Mouse (Mus musculus): Measurements from ENCODE around the gene Fam168b. TPM values are rescaled to one million over a fixed set of nuclear protein-coding genes. Genes with fewer than 3 reads are reported as not detected.

Fam168b gene
- total RNA-seq, 2 experiments from 2014 or later: 203 to 226 TPM

GRCm38 (mm10) chr1:34852116-34852878 is 9.4 kb upstream of the Fam168b start:
- no peak for DNase-seq (ENCODE audit: low spot score in 2 of 2)

GRCm38 (mm10) chr1:34851562-34851961 is 8.7 kb upstream of the Fam168b start:
- DNase-seq (ENCODE audit: low spot score in 2 of 2): no peak

GRCm38 (mm10) chr1:34850343-34851136 is 7.7 kb upstream of the Fam168b start:
- DNase-seq (ENCODE audit: low spot score in 2 of 2): no peak

DNA sequence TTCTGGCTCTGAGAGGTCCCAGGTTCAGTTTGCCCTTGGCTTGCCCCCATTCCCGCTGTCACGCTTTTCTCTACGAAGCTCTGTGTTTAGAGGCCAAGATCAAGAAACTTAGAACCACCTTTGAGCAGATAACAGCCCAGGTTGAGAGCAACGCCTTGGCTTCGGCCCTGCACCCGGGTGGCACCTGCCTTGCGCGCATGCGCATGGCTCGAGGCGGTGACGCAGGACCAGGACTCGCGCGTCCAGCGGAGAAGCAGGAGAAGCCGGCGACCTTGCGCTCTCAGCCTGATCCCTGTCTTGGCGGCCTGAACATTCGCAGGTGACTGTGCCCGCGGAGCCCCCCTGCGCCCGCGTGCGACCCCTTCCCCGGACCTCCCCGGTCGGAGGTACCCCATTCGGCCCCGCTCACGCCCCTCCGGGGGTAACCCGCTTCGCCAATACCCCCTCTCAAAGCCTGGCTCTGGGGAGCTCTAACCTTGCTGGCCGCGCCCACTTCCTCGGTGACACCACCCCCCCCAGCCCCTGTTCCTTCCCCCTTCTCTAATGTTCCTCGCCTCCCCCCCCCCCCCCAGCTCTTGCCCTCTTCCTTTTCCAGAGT is 7.0 kb upstream of the Fam168b start, which contains the start of gene Plekhb2:
TSS of gene Plekhb2 (plus strand) at position 232 of the 598 bp plus-strand sequence.
- DNase-seq (ENCODE audit: low spot score in 2 of 2): peak; percentile 82 to 87

DNA sequence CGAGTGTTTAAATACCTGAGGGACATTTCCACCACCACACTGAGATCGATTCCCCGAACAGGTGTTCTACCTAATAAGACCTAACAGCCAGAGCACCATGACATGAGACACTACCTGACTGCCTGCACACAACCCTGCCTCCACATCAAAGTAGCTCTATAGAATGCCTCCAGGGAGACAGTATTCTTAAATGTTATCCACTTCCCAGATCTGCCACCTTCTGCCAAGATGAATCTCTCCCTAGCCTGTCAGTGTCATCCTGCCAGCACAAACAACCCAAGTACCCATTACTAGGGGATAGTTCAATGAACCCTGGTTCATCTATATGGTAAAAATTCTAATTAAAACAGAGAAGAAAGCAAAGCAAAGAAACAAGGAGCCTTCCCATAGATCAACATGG is 4.2 kb upstream of the Fam168b start:
- DNase-seq (ENCODE audit: low spot score in 2 of 2): no peak

- DNase-seq (ENCODE audit: low spot score in 2 of 2): no peak
Measured at GRCm38 (mm10) chr1:34842389-34842861, 440 bp downstream of the Fam168b start.

- no peak for DNase-seq (ENCODE audit: low spot score in 2 of 2)
Measured at GRCm38 (mm10) chr1:34841709-34842388, 1.0 kb downstream of the Fam168b start.

GRCm38 (mm10) chr1:34839241-34839640 is 3.6 kb downstream of the Fam168b start:
- DNase-seq (ENCODE audit: low spot score in 2 of 2): no peak

- DNase-seq (ENCODE audit: low spot score in 2 of 2): no peak
Measured at GRCm38 (mm10) chr1:34837951-34838689, 4.7 kb downstream of the Fam168b start.

DNA sequence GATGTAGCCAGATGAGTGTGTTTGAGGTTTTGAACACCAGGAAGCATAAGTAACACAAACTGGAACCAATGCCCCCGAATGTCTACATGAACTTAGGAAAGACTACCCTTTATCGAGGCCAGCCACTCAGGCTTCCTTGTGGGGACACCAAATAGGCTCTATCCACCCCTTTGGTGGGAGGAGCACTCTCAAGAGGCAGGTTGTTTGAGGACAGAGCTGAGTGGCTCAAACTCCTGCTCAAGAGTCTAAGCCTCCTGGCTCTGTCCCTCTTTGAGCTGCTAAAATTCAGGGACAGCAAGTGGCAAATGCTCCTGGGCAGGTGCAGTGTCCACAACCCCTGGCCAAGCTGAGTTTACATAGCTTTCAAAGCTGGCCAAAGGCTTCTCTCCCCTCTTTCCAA is 8.0 kb downstream of the Fam168b start:
- no peak for DNase-seq (ENCODE audit: low spot score in 2 of 2)

GRCm38 (mm10) chr1:34831381-34831780 is 11.5 kb downstream of the Fam168b start:
- no peak for DNase-seq (ENCODE audit: low spot score in 2 of 2)

- no peak for DNase-seq (ENCODE audit: low spot score in 2 of 2)
Measured at GRCm38 (mm10) chr1:34830934-34831333, 11.9 kb downstream of the Fam168b start.

DNA sequence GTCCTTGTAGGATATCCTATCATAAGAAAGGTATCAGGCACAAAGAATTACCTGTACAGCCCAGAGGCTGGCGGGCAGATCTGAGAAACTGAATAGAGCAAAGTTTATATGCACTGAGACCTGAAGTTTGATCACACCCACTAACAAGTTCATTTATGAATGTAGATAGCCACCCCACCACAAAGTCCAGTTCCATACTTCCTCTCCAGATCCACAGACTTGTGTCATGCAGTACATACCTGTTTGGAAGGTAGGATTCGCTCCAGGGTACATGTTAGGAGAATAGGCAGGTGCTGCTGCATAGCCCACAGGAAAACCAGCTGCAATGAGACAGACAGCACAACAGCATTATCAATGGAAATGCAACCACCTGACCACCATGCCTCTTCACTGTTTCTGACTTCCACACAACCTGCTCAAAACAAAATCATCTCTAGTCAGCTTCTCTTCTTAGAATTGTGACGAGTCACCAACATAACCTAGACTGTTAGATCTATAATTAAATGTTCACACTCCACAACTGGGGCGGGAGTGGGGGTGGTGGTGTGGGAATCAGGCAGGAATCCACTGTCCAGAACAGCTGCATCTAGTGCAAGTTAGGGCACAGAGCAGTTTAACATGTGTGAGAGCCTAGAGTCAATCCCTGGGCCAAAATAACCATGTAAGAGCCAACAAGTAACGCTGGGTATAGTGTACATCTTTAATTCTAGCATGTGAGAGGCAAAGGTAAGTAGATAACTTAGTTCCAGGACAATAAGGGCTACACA is 14.2 kb downstream of the Fam168b start:
- DNase-seq (ENCODE audit: low spot score in 2 of 2): no peak

- no peak for DNase-seq (ENCODE audit: low spot score in 2 of 2)
Measured at GRCm38 (mm10) chr1:34827900-34828299, 15.0 kb downstream of the Fam168b start.

- no peak for DNase-seq (ENCODE audit: low spot score in 2 of 2)
Measured at GRCm38 (mm10) chr1:34825909-34826308, 17.0 kb downstream of the Fam168b start.

DNA sequence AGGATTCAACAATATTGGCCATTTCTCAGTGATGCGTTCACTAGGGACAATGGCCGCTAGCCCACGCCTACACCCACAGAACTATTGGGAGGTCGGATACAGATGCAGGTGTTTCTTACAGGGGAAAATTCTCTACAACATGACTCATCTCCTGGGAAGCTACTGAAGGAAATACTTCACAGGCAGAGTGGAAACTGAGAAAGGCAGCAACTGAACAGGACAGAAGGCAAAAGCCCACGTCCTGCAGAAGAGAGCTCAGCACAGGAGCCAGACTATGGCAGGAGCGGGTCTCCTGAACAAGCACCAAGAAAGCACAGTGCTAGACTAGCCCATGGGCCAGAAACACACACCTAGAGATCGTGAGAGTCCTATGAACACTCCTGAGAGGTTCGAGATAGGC is 18.7 kb downstream of the Fam168b start:
- DNase-seq (ENCODE audit: low spot score in 2 of 2): no peak

DNA sequence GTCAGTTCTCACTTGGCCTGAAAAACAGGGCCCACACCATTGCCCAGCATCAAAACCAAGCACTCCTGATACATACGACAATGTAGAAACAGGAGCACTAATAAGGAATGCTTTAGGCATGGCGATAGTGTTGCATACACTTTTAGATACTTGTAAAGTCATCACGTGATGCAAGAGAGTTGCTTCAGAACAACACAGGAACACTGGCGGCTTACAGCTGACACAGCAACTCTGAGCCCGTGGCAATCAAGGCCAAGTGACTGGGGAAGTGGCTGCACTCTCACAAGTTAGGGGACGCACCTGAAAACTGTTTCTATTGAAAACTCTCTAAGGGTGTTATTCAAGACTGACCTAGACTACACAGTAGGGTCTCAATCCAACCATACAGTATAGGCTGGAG is 19.5 kb downstream of the Fam168b start:
- DNase-seq (ENCODE audit: low spot score in 2 of 2): no peak

GRCm38 (mm10) chr1:34822746-34823145 is 20.1 kb downstream of the Fam168b start:
- DNase-seq (ENCODE audit: low spot score in 2 of 2): no peak

DNA sequence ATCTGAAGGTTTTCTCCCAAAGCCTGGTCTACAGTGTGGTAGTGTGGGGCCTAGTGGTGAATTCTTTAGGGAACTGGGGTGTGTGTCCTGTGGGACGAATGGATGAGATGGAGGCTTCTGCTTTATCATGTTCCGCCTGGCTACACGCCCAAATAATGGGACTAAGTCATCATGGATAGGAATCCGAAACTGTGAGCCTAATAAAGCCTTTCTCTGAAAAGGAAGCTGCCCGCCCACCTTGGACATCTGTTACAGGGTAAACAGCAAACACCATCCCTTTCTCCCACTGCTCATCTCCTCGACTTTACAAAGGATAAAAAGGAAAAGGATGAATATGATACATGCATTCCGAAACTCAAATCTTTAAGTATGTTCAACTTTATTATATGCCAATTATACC is 20.9 kb downstream of the Fam168b start:
- no peak for DNase-seq (ENCODE audit: low spot score in 2 of 2)

DNA sequence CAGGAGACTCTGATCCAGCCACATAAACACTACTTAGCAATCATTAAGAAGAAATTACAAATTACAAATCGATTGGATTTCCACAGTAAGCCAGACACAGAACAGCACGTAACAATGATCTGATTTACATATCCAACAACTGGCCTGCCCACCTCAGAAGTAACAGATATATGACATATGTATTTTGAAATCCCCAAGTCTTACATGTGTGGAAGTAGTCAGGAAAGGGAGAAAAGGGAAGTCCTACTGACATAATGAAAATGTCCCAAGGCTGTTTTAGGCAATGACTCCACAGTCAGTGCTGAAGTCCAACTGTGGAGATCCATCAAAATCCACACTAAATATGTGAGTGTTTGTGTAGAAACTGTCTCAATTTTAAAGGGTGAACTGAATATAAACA is 21.5 kb downstream of the Fam168b start:
- DNase-seq (ENCODE audit: low spot score in 2 of 2): no peak

All from layer of hippocampus, postnatal 10 days (tissue).